Mouse (Mus musculus) ES-Bruce4 (cell line): Measurements from ENCODE around the gene Olfr819.
"Not testable (repeated sequence)": the region's sequence is repeated elsewhere in the genome, so short reads cannot be mapped to it uniquely, and the experiment has no call there.

Experiments
- CTCF ChIP-seq: IDR thresholded peaks from one replicate; pipeline ENCODE4 v1.8.1; 2011; ENCODE audit warnings: low read depth, low read length
- EP300 ChIP-seq: IDR thresholded peaks from 2 replicates; pipeline ENCODE4 v1.6.1; 2011; ENCODE audit warnings: low read depth, low read length; ENCODE audit not compliant: insufficient read depth
- POLR2A ChIP-seq: IDR thresholded peaks from one replicate; pipeline ENCODE4 v1.8.1; 2011; ENCODE audit warnings: low read length; ENCODE audit not compliant: insufficient read depth

GRCm38 (mm10) chr10:129966232-129966631, 834 bp downstream of the Olfr819 start:
- not testable (repeated sequence) for TF ChIP-seq POLR2A, CTCF, EP300
